Mouse (Mus musculus) left cerebral cortex, postnatal 36 days (tissue): Measurements from ENCODE around the gene Nup107. TPM values are rescaled to one million over a fixed set of nuclear protein-coding genes. Genes with fewer than 3 reads are reported as not detected.

ENCODE experiments used
- DNase-seq, 2 experiments: peaks; one replicate each; pipeline ENCODE4 v3.0.0; 2021 to 2022; ENCODE audit warnings: low spot score in 2 of 2, mixed read lengths in 1 of 2
- intact Hi-C: fragments of 180-260 bp; cut with DNase I; formaldehyde crosslinking; loops from one replicate; pipeline ENCODE4 v1.15.1; 2025
- total RNA-seq, 2 experiments: library from RNA; stranded (reverse); gene quantifications; 2 replicates each; pipeline ENCODE4 v1.2.3; 2021

Gene Nup107
- total RNA-seq, result 10 to 100 TPM; 12.8 to 15.5 TPM

GRCm38 (mm10) chr10:117792141-117793091, at the start of gene Nup107:
Nup107 (minus strand) TSS chr10:117792705.
- intact Hi-C loops, result loop anchor here (2.0 to 10.0 kb wide), 3 partner anchors 52 to 752 kb away; no protein-coding TSS in a partner anchor

GRCm38 (mm10) chr10:117841765-117842164, 49.3 kb upstream of the Nup107 start:
- DNase-seq, result no peak
- intact Hi-C loops, result loop anchor here (10.0 kb wide), 1 partner anchor 143 kb away; no protein-coding TSS in a partner anchor

More at GRCm38 (mm10) chr10:117792141-117793091, at the start of gene Nup107:
- DNase-seq, result peak; percentile 100

- DNase-seq, result no peak
- intact Hi-C loops, result loop anchor here (10.0 kb wide), 1 partner anchor 144 kb away; no protein-coding TSS in a partner anchor
Observed at GRCm38 (mm10) chr10:117840431-117840995, 48.0 kb upstream of the Nup107 start.

- DNase-seq, result no peak
- intact Hi-C loops, result loop anchor here (10.0 kb wide), 1 partner anchor 145 kb away; no protein-coding TSS in a partner anchor
Observed at GRCm38 (mm10) chr10:117839737-117840136, 47.2 kb upstream of the Nup107 start.

GRCm38 (mm10) chr10:117838924-117839323, 46.4 kb upstream of the Nup107 start:
- intact Hi-C loops, result no loop called here

DNA sequence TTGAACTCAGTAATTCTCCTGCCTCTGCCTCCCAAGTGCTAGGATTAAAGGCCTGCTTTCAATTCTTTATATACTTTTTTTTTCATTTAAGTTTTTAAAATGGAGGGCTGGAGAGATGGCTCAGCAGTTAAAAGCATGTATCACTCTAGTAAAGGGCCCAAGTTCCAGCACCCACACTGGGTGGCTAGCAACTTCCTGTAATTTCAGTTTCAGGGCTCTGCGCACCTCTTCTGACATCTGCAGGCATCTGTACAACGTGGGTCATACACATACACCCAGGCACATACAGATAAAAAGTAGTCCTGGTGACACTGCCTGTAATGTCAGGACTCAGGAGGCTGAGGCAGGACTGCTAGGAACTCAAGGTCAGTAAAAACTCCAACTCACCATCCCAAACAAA, 43.8 kb upstream of the Nup107 start:
- intact Hi-C loops, result no loop called here
- DNase-seq, result no peak

More at GRCm38 (mm10) chr10:117838924-117839323, 46.4 kb upstream of the Nup107 start:
- DNase-seq, result no peak

- intact Hi-C loops, result no loop called here
- DNase-seq, result no peak
Observed at GRCm38 (mm10) chr10:117835453-117835852, 42.9 kb upstream of the Nup107 start.

DNA sequence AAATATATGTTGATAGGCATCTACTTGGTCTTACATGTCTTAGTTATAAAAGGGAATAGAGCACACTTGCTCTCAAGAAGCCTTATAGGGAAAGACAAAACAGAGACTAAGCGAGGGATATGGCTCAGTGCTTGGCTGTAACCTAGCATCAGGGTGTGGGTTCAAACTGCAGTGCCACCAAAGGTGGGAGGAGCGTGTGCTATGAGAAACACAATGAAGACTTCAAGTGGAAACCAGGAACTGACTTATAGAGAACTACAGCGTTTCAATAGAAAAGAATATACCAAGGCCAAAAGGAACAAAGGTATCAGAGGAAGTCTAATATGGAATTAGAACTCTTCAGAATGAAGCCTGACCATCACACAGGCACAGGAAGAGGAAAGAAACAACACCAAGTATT, 38.3 kb upstream of the Nup107 start:
- intact Hi-C loops, result no loop called here

DNA sequence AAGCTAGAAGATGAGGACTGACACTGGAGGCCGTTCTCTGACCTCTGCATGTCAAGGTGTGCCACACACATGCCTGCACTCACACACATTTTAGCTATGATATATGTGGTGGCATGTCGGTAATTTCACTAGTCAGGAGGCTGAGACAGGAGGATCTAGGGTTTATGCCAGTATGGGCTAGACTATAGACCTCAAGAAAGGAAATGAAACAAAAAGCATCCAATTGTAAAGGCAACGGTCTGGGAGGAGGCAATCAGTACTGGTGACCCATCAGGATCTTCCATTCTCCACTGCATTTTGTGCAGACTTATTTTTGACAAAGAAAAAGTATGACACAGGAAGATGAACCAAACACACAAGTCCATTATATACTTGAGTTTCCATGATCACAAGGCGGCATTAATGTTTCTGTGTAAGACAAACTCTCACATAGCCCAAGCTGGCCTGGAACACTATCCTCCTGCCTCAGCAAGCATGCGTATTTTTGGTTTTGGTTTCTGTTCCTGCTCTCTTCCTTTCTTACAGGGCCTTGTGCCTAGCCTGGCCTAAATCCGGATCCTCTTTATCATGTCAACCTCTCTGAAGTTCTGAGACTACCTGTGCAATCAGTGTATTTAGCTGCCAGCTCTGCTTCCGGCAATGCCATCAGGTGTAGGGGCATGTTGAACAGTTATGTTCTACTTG, 37.1 kb upstream of the Nup107 start:
- intact Hi-C loops, result no loop called here
- DNase-seq, result no peak

More for the DNA sequence above, 38.3 kb upstream of the Nup107 start:
- no peak for DNase-seq

DNA sequence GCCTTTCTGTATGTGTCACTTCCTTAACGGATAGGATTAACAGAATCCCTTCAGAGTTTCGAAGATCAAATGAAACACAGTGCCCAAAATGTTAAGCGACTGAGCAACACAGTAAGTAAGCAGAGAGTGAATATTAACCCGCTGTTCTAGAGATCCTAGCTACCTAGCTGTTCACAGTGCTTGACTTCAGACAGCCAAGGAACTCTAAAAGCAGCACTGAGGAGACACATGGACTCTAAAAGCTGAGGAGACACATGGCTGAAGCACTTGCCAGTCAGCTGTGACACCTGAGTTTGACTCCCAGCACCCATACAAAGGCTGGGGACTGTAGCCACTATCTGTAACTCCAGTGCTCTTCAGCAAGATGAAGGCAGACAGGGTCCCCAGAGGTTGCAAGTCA, 36.5 kb upstream of the Nup107 start:
- intact Hi-C loops, result no loop called here

DNA sequence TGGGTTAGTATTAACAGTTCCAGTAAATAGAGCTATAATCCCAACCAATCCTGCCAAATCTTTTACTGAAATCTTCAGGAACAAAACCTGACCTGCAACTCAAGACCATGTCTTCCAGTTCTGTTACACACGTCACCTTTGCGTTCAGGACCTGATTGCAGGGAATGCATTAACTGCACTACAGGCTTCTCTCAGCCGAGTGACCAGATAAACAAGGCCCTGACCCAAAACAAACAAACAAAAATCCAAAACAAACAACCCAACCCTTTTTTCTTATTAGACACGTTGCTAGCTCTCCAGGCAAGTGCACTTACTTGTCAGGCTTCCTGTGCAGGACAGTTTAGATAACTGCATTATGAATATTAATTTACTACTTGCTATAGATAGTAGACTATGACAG, 36.0 kb upstream of the Nup107 start:
- intact Hi-C loops, result no loop called here

More for the DNA sequence above, 36.5 kb upstream of the Nup107 start:
- no peak for DNase-seq

GRCm38 (mm10) chr10:117824647-117825046, 32.1 kb upstream of the Nup107 start:
- no peak for DNase-seq
- intact Hi-C loops, result no loop called here

More for the DNA sequence above, 36.0 kb upstream of the Nup107 start:
- no peak for DNase-seq

GRCm38 (mm10) chr10:117824139-117824538, 31.6 kb upstream of the Nup107 start:
- DNase-seq, result no peak
- intact Hi-C loops, result no loop called here

DNA sequence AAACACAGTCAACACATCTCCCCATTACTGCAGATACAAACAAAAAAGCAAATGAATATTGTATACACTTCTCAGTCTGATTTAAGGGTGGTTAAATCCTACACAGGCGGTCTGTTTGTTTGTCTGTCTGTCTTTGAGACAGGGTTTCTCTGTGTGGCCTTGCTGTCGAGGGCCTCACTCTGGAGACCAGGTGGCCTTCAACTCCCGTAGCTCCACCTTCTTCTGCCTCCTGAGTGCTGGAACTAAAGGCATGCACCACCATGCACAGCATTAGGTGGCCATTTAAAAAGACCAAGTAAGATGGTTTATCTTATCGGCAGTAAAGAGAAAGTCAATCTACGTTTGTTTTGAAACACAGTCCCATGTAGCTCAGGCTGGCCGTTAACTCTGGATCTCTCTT, 30.8 kb upstream of the Nup107 start:
- intact Hi-C loops, result no loop called here
- no peak for DNase-seq

- DNase-seq, result no peak
- intact Hi-C loops, result no loop called here
Observed at GRCm38 (mm10) chr10:117818600-117818999, 26.1 kb upstream of the Nup107 start.

DNA sequence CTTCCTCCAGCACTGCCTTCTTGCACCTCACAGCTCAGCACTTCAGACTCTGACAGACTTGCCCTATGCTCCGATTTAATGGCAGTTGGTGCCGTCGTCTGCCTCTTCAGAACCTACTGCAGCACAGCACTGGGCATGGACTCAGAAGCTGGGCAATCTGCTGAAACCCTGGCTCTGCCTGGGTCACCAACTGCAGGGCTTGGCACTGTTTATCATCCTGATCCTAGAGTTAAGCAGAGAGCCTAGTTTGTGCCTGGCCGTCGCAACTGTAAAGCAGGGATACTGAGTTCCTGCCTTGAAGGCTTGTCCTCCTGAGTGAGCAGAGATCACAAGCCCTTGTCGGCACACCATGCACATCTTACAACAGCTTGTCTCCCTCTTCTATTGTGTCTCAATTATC, 24.2 kb upstream of the Nup107 start:
- DNase-seq, result no peak
- intact Hi-C loops, result no loop called here

GRCm38 (mm10) chr10:117812501-117812900, 20.0 kb upstream of the Nup107 start:
- no peak for DNase-seq
- intact Hi-C loops, result no loop called here

- no peak for DNase-seq
- intact Hi-C loops, result no loop called here
Observed at GRCm38 (mm10) chr10:117811555-117811954, 19.1 kb upstream of the Nup107 start.

- intact Hi-C loops, result no loop called here
- no peak for DNase-seq
Observed at GRCm38 (mm10) chr10:117810506-117810905, 18.0 kb upstream of the Nup107 start.

DNA sequence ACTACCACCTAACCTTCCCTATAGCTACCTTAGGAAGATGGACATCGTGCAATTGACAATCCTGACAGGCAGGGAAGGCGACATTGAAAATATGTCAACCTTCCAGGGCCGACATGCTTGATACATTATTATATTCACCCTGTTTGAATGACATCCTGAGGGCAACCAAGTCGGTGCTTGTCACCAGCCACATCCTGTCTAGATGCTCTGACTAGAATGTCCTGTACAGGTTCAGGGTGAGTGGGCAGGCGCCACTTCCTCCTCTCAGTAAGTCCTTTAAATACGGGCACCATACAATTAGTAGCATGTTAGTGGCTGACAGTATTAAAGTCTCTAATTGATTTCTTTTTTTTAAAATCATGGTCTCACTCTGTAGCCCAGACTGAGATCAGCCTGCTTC, 15.6 kb upstream of the Nup107 start:
- intact Hi-C loops, result no loop called here
- DNase-seq, result no peak
